Mouse (Mus musculus): ENCODE measurements at regions not wholly inside any gene's neighbourhood (a gene's known extent, or its start where the extent isn't known, plus 50 kb on each side); places are given as distances from the start of the nearest gene placed in this dataset.

- no peak for ATAC-seq (replicated peaks; ENCODE audit: extremely low read depth, insufficient read depth, low FRiP score)
- H3K9ac ChIP-seq (ENCODE audit: low read length), result no peak overlapping the region
- no peaks in the 10 kb centered on the region for H3K4me1 ChIP-seq (ENCODE audit: control insufficient read depth, insufficient read depth, low read length)
- no peaks in the 10 kb centered on the region for H3K9me3 ChIP-seq (replicated peaks; ENCODE audit: control insufficient read depth, low read length)
- H3K4me2 ChIP-seq (ENCODE audit: low read depth, low read length), result no peak overlapping the region
- no peak overlapping the region for H3K27ac ChIP-seq (ENCODE audit: low read length)
- H3K36me3 ChIP-seq (ENCODE audit: control insufficient read depth, insufficient read depth), result no peaks in the 10 kb centered on the region
- H3K27me3 ChIP-seq (ENCODE audit: control insufficient read depth, insufficient read depth, low read length), result no peaks in the 10 kb centered on the region
- no peak overlapping the region for H3K4me3 ChIP-seq (ENCODE audit: low read length)
- WGBS, result 37% methylated on average over 1 of the region's 1 CpGs
These were observed 791.7 kb upstream of the Zeb2 start for GRCm38 (mm10) chr2:45908871-45909270.

DNA sequence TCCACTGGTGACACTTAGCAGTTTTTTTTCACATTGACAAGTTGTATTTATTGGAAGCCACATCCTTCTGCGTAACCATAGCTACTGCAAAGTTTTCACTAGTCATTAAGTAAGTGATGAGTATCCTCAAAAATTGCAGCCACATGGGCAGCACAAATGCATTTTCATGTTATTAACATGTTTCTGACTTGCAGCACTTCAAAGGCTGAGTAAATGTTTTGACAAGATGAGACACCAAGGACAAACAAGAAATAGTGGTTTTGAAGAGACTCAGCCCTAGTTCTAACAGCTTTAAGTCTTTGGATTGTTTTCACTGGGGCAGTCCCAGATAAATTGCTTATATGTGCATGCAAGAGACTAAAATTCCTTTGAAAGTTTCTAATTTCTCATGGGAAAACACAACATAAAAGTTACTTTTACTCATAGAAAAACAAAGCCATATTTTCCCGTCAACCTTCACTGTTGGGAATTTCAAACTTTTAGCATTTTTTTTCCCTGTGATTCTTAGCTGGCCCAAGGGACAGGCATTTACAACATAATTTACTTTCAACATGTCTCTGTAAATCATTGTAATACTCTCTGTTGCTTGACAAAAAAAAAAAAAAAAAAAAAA, 787.5 kb upstream of the Zeb2 start:
- H3K36me3 ChIP-seq (ENCODE audit: control insufficient read depth, insufficient read depth), result no peaks in the 10 kb centered on the region
- no peak overlapping the region for H3K27ac ChIP-seq (ENCODE audit: low read length)
- no peak overlapping the region for H3K4me3 ChIP-seq (ENCODE audit: low read length)
- H3K4me2 ChIP-seq (ENCODE audit: low read depth, low read length), result no peak overlapping the region
- no peak overlapping the region for H3K9ac ChIP-seq (ENCODE audit: low read length)
- 74% methylated on average over 2 of the region's 2 CpGs for WGBS
- no peaks in the 10 kb centered on the region for H3K4me1 ChIP-seq (ENCODE audit: control insufficient read depth, insufficient read depth, low read length)
- ATAC-seq (replicated peaks; ENCODE audit: extremely low read depth, insufficient read depth, low FRiP score), result no peak
- H3K27me3 ChIP-seq (ENCODE audit: control insufficient read depth, insufficient read depth, low read length), result no peaks in the 10 kb centered on the region
- H3K9me3 ChIP-seq (replicated peaks; ENCODE audit: control insufficient read depth, low read length), result no peaks in the 10 kb centered on the region

DNA sequence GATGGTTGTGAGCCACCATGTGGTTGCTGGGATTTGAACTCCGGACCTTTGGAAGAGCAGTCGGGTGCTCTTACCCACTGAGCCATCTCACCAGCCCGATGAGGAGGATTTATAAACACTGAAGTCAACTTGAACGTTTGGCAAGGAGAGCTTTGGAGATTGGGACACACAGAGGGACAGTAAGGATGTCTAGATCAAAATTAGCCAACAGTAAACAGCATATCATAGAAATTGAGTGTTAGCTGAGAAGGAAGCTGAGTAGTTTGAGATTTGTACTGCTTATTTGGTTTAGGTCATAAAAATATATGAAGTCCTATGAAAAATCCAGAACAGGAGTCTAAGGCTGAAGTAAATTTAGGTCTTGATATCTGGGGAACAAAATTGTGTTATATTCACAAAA, 786.9 kb upstream of the Zeb2 start:
- Histone ChIP-seq H3K36me3 (ENCODE audit: control insufficient read depth, insufficient read depth) (no peaks in the 10 kb centered on the region), H3K9me3 (replicated peaks; ENCODE audit: control insufficient read depth, low read length) (no peaks in the 10 kb centered on the region), H3K4me3 (ENCODE audit: low read length) (no peak overlapping the region), H3K4me2 (ENCODE audit: low read depth, low read length) (no peak overlapping the region), H3K4me1 (ENCODE audit: control insufficient read depth, insufficient read depth, low read length) (no peaks in the 10 kb centered on the region), H3K27ac (ENCODE audit: low read length) (no peak overlapping the region), H3K27me3 (ENCODE audit: control insufficient read depth, insufficient read depth, low read length) (no peaks in the 10 kb centered on the region), H3K9ac (ENCODE audit: low read length) (no peak overlapping the region)
- no peak for ATAC-seq (replicated peaks; ENCODE audit: extremely low read depth, insufficient read depth, low FRiP score)
- WGBS, result 83% methylated on average over 4 of the region's 4 CpGs

DNA sequence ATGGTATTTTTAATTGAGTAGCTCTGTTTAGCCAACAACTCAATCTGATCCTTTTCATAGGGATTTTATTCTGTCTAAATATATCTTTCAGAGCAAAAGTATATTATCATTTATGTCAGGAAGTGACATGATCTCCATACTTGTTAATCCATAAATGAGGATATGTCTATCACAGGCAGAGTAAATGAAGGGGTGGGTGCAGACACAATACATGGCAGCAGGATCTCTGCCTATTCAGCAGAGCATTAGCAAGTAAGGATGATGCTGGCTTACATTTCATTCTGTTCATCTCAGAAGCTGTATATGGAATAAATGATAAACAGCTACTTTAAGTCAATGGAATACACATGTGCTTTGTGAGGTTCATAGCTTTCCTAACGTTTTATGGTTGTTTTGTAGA, 786.2 kb upstream of the Zeb2 start:
- H3K36me3 ChIP-seq (ENCODE audit: control insufficient read depth, insufficient read depth), result no peaks in the 10 kb centered on the region
- no peak overlapping the region for H3K4me3 ChIP-seq (ENCODE audit: low read length)
- no peaks in the 10 kb centered on the region for H3K27me3 ChIP-seq (ENCODE audit: control insufficient read depth, insufficient read depth, low read length)
- H3K9ac ChIP-seq (ENCODE audit: low read length), result no peak overlapping the region
- H3K27ac ChIP-seq (ENCODE audit: low read length), result no peak overlapping the region
- 59% methylated on average over 1 of the region's 1 CpGs for WGBS
- no peak overlapping the region for H3K4me2 ChIP-seq (ENCODE audit: low read depth, low read length)
- no peaks in the 10 kb centered on the region for H3K9me3 ChIP-seq (replicated peaks; ENCODE audit: control insufficient read depth, low read length)
- no peak for ATAC-seq (replicated peaks; ENCODE audit: extremely low read depth, insufficient read depth, low FRiP score)
- H3K4me1 ChIP-seq (ENCODE audit: control insufficient read depth, insufficient read depth, low read length), result no peaks in the 10 kb centered on the region

DNA sequence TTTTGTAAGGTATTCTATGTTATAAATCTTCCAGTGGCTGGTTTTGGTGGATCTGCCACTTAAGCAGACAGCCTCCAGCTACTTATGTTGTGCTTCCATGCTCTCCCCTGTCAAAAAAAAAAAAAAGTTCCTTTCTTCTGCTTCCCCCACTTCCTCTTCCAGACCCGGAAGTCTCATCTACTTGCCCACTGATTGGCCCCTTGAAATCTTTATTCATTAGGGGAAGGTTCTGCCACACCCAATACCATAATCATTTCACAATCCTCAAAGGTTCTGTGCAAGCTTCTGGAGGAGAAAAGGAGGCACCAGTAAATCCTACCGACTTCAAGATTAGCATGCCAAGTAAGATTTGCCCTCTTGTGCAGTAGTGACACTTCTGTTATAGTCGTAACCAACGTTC, 784.7 kb upstream of the Zeb2 start:
- Histone ChIP-seq H3K9me3 (replicated peaks; ENCODE audit: control insufficient read depth, low read length) (no peaks in the 10 kb centered on the region), H3K4me1 (ENCODE audit: control insufficient read depth, insufficient read depth, low read length) (no peaks in the 10 kb centered on the region), H3K4me3 (ENCODE audit: low read length) (no peak overlapping the region), H3K9ac (ENCODE audit: low read length) (no peak overlapping the region), H3K36me3 (ENCODE audit: control insufficient read depth, insufficient read depth) (no peaks in the 10 kb centered on the region), H3K27ac (ENCODE audit: low read length) (no peak overlapping the region), H3K4me2 (ENCODE audit: low read depth, low read length) (no peak overlapping the region), H3K27me3 (ENCODE audit: control insufficient read depth, insufficient read depth, low read length) (no peaks in the 10 kb centered on the region)
- WGBS, result 86% methylated on average over 4 of the region's 4 CpGs
- no peak for ATAC-seq (replicated peaks; ENCODE audit: extremely low read depth, insufficient read depth, low FRiP score)

- ATAC-seq (replicated peaks; ENCODE audit: extremely low read depth, insufficient read depth, low FRiP score), result no peak
- no peak overlapping the region for H3K27ac ChIP-seq (ENCODE audit: low read length)
- no peak overlapping the region for H3K4me3 ChIP-seq (ENCODE audit: low read length)
- H3K4me2 ChIP-seq (ENCODE audit: low read depth, low read length), result no peak overlapping the region
- no peaks in the 10 kb centered on the region for H3K27me3 ChIP-seq (ENCODE audit: control insufficient read depth, insufficient read depth, low read length)
- WGBS, result 76% methylated on average over 3 of the region's 3 CpGs
- H3K9me3 ChIP-seq (replicated peaks; ENCODE audit: control insufficient read depth, low read length), result no peaks in the 10 kb centered on the region
- H3K9ac ChIP-seq (ENCODE audit: low read length), result no peak overlapping the region
- no peaks in the 10 kb centered on the region for H3K4me1 ChIP-seq (ENCODE audit: control insufficient read depth, insufficient read depth, low read length)
- H3K36me3 ChIP-seq (ENCODE audit: control insufficient read depth, insufficient read depth), result no peaks in the 10 kb centered on the region
These were observed 767.5 kb upstream of the Zeb2 start for GRCm38 (mm10) chr2:45884680-45885079.

DNA sequence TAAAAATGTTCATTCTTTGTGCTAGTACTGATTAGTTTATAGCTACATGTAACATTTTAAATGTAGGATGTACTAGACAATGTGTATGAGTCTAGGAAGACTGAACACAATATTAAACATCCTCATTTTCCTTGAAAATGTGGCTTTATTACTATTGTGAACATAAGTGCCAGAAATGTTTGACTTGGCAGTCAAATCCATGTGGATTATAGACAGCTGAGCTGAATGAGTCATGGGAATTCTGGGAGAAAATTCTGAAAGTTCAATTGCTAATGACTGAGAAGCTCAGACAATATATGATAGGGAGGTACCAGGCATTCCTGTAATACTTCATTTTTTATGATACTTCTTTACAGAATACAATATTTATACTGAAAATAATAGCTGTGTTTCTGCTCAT, 761.5 kb upstream of the Zeb2 start:
- Histone ChIP-seq H3K9me3 (replicated peaks; ENCODE audit: control insufficient read depth, low read length) (no peaks in the 10 kb centered on the region), H3K4me1 (ENCODE audit: control insufficient read depth, insufficient read depth, low read length) (no peaks in the 10 kb centered on the region), H3K4me3 (ENCODE audit: low read length) (no peak overlapping the region), H3K27ac (ENCODE audit: low read length) (no peak overlapping the region), H3K9ac (ENCODE audit: low read length) (no peak overlapping the region), H3K4me2 (ENCODE audit: low read depth, low read length) (no peak overlapping the region), H3K27me3 (ENCODE audit: control insufficient read depth, insufficient read depth, low read length) (no peaks in the 10 kb centered on the region), H3K36me3 (ENCODE audit: control insufficient read depth, insufficient read depth) (no peaks in the 10 kb centered on the region)
- no peak for ATAC-seq (replicated peaks; ENCODE audit: extremely low read depth, insufficient read depth, low FRiP score)

DNA sequence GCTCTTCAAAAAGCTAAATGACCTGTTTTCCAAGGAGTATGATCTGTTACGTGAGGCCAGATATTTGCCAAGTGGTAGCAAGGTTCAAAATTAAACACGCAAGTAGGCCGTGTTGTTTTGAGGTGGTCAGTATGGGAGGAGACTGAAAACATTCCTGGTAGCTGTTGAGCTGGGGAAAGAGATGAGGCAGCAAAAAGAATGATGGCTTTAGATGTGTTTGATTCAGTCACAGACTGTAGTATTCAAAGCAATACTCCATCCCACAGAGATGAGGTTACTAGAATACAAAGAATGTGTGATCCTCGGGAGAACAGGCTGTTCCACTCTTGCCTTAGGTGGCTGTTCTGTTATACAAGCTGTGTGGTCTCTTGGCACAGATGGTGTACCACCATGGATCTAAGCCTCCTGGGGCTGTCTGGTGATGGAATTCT, 742.7 kb upstream of the Zeb2 start:
- Histone ChIP-seq H3K9me3 (replicated peaks; ENCODE audit: control insufficient read depth, low read length) (no peaks in the 10 kb centered on the region), H3K27ac (ENCODE audit: low read length) (no peak overlapping the region), H3K9ac (ENCODE audit: low read length) (no peak overlapping the region), H3K4me1 (ENCODE audit: control insufficient read depth, insufficient read depth, low read length) (no peaks in the 10 kb centered on the region), H3K4me2 (ENCODE audit: low read depth, low read length) (no peak overlapping the region), H3K27me3 (ENCODE audit: control insufficient read depth, insufficient read depth, low read length) (no peaks in the 10 kb centered on the region), H3K36me3 (ENCODE audit: control insufficient read depth, insufficient read depth) (no peaks in the 10 kb centered on the region), H3K4me3 (ENCODE audit: low read length) (no peak overlapping the region)
- WGBS, result 59% methylated on average over 4 of the region's 4 CpGs
- ATAC-seq (replicated peaks; ENCODE audit: extremely low read depth, insufficient read depth, low FRiP score), result no peak

GRCm38 (mm10) chr2:45859445-45859844, 742.2 kb upstream of the Zeb2 start:
- Histone ChIP-seq H3K4me1 (ENCODE audit: control insufficient read depth, insufficient read depth, low read length) (no peaks in the 10 kb centered on the region), H3K9ac (ENCODE audit: low read length) (no peak overlapping the region), H3K4me2 (ENCODE audit: low read depth, low read length) (no peak overlapping the region), H3K9me3 (replicated peaks; ENCODE audit: control insufficient read depth, low read length) (no peaks in the 10 kb centered on the region), H3K27me3 (ENCODE audit: control insufficient read depth, insufficient read depth, low read length) (no peaks in the 10 kb centered on the region), H3K27ac (ENCODE audit: low read length) (no peak overlapping the region), H3K36me3 (ENCODE audit: control insufficient read depth, insufficient read depth) (no peaks in the 10 kb centered on the region), H3K4me3 (ENCODE audit: low read length) (no peak overlapping the region)
- WGBS, result 66% methylated on average over 6 of the region's 6 CpGs
- no peak for ATAC-seq (replicated peaks; ENCODE audit: extremely low read depth, insufficient read depth, low FRiP score)
